Mouse (Mus musculus) ES-Bruce4 (cell line): ENCODE data around the gene Stxbp4.

Experiments
- CTCF ChIP-seq: IDR thresholded peaks from one replicate; pipeline ENCODE4 v1.8.1; 2011; ENCODE audit warnings: low read depth, low read length
- EP300 ChIP-seq: IDR thresholded peaks from 2 replicates; pipeline ENCODE4 v1.6.1; 2011; ENCODE audit warnings: low read depth, low read length; ENCODE audit not compliant: insufficient read depth
- POLR2A ChIP-seq: IDR thresholded peaks from one replicate; pipeline ENCODE4 v1.8.1; 2011; ENCODE audit warnings: low read length; ENCODE audit not compliant: insufficient read depth

GRCm38 (mm10) chr11:90664345-90664986 is 26.6 kb upstream of the Stxbp4 start:
- TF ChIP-seq CTCF (no peak), POLR2A (no peak), EP300 (no peak)
